Mouse (Mus musculus): ENCODE measurements around the gene Calcrl. TPM values are rescaled to one million over a fixed set of nuclear protein-coding genes. Genes with fewer than 3 reads are reported as not detected.

Gene Calcrl
- polyA plus RNA-seq, 1 experiment from 2014 or later, result 34.3 TPM

DNA sequence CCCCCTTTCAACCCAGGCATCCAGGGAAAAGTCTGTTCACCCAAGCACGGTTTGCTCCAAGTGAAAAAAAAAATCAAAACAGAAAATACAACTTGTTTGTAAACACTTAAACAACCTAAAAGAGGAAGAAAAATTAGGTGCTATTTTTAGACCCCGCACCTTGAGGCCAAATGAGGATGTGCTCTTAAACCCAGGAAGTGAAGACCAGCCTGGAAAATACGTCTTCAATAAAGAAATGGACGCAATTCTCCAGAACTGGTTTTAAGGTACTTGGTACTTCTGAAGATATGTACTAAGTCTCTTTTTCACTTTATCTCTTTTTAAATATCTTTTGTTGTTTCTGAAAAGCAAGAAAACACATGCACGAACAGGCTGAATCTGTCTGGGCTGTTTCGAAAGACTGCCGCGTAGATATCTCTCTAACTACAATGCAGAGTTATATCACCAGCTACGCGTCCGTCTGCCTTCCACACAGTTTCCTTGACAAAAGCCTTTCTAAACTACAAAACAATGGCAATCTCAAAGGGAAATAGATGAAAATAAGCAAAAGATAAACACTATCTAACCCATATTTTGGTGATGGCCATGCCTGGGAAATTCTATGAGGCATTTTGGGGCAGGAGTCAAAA is 37.7 kb downstream of the Calcrl start:
- 76% methylated on average over 11 of the region's 11 CpGs for WGBS
- H3K9me3 ChIP-seq (ENCODE audit: control insufficient read depth, low read length), result no peaks in the 10 kb centered on the region
- no peaks in the 10 kb centered on the region for H3K36me3 ChIP-seq (ENCODE audit: control insufficient read depth, insufficient read depth, low read length)
- no peak overlapping the region; the same call in 1 of the 2 replicates for H3K4me3 ChIP-seq (ENCODE audit: low read depth, low read length)
- no peak overlapping the region for H3K27ac ChIP-seq (ENCODE audit: low read depth)
- H3K4me1 ChIP-seq (replicated peaks; ENCODE audit: control insufficient read depth, insufficient read depth, low read length), result peaks cover 13% of the 10 kb centered on the region
- no peaks in the 10 kb centered on the region for H3K27me3 ChIP-seq (replicated peaks; ENCODE audit: control insufficient read depth, insufficient read depth, low read length)
- ATAC-seq (replicated peaks; ENCODE audit: low FRiP score, low TSS enrichment, low read depth) (no peak), DNase-seq (ENCODE audit: low spot score) (no peak)
- no peak overlapping the region for H3K9ac ChIP-seq (ENCODE audit: low read length)
- H3K4me2 ChIP-seq (ENCODE audit: low read length), result peak overlapping the region; percentile 37

DNA sequence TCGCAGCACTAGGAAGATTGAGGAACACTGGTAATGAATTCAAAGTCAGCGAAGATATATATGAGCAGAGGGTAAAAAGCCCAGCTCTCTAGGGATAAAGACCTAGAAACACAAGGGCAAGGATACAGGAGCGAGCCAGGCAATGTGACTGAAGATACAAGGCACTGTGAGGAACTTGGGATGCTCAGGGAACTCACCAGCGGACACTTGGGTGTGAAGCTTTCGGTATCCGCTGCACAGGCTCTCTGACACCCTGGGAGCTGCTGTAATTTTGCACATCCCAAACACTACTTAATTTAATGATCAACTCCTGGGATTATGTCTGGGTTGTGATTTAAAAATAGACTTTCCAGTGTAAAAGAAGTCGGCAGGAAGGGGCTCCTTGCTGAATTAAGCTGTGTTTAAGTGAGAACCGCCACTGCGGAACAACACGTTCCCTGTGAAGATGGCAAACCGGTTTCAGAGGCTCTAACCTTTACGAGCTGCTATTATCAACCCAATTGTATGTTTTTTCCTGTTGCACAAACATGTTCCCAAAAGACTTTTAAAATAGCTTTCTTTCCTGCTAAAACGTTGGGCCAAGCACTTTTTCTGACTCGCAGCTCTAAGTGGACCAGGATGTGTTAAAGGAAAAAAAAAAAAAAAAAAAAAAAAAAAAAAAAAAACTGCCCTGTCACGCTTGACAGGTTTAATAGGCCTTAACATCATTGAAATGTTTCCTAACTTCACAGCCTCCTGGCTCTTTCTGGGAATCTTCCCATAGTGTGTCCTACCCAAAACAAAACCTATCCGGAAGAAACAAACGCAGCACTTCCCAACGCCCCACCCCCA is 38.4 kb downstream of the Calcrl start:
- ATAC-seq (replicated peaks; ENCODE audit: low FRiP score, low TSS enrichment, low read depth), result no peak
- DNase-seq (ENCODE audit: low spot score), result no peak
- Histone ChIP-seq H3K4me2 (ENCODE audit: low read length) (peak overlapping the region; percentile 37), H3K9ac (ENCODE audit: low read length) (no peak overlapping the region), H3K9me3 (ENCODE audit: control insufficient read depth, low read length) (no peaks in the 10 kb centered on the region), H3K27ac (ENCODE audit: low read depth) (no peak overlapping the region), H3K36me3 (ENCODE audit: control insufficient read depth, insufficient read depth, low read length) (no peaks in the 10 kb centered on the region), H3K4me3 (ENCODE audit: low read depth, low read length) (no peak overlapping the region; the same call in 1 of the 2 replicates), H3K4me1 (replicated peaks; ENCODE audit: control insufficient read depth, insufficient read depth, low read length) (peaks cover 13% of the 10 kb centered on the region), H3K27me3 (replicated peaks; ENCODE audit: control insufficient read depth, insufficient read depth, low read length) (no peaks in the 10 kb centered on the region)
- 48% methylated on average over 18 of the region's 18 CpGs for WGBS

DNA sequence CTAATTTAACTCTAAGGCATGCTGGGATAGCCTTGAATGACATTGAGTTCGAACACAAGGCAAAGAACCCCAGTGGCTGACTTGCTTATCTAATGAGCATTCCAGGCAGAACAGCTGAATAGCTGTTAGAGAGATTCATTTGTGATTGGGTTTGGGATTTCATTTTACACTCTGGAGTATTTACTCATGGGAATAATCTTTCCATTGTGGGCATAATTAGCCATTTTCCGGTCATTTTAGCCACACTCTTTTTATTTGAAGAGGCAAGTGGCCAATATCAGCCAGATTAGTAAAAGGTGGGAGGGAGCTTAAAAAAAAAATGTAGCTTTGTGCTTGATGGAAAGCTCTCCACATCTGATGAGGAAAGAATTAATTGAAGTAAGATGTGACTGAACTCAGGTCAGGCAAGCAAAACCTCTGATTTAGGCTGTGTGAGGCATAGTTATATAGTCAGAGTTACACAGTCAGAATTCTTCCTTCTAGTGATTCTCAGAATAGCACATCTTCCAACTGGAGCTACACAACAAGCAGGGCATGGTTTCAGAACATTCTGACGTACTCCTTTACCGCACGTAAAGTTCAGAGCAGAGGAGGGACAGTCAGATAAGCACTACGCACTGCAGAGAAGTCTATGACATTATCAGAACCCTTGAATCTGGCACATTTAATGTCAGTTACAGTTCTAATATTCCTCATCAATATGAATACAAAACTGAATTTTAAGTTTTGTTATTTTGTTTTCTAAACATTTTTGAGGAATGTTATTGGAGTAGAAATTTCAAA is 40.1 kb downstream of the Calcrl start:
- no peak for ATAC-seq (replicated peaks; ENCODE audit: low FRiP score, low TSS enrichment, low read depth)
- Histone ChIP-seq H3K27me3 (replicated peaks; ENCODE audit: control insufficient read depth, insufficient read depth, low read length) (no peaks in the 10 kb centered on the region), H3K27ac (ENCODE audit: low read depth) (no peak overlapping the region), H3K36me3 (ENCODE audit: control insufficient read depth, insufficient read depth, low read length) (no peaks in the 10 kb centered on the region), H3K9me3 (ENCODE audit: control insufficient read depth, low read length) (no peaks in the 10 kb centered on the region), H3K4me3 (ENCODE audit: low read depth, low read length) (no peak overlapping the region), H3K4me2 (ENCODE audit: low read length) (no peak overlapping the region), H3K9ac (ENCODE audit: low read length) (no peak overlapping the region), H3K4me1 (replicated peaks; ENCODE audit: control insufficient read depth, insufficient read depth, low read length) (peaks cover 13% of the 10 kb centered on the region)
- no peak for DNase-seq (ENCODE audit: low spot score)
- 85% methylated on average over 6 of the region's 6 CpGs for WGBS

DNA sequence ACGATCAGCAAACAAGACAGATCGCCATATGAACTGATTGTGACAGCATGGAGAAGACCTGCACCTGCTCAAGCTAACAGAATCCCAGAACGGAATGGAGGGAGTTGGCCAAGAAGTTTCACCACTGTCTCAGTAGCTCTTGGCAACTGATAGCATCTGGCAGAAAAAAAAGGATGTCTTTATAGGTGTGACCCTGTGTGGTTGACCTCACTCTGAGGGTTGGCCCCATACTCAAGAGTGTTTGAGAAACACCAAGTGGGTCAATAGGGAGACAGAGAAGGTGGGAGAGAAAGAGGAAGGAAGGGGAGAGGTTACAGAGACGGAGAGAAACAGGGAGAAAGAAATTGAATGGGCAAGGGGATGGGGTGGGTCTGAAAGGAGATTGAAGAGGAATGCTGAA is 41.4 kb downstream of the Calcrl start:
- Histone ChIP-seq H3K9me3 (ENCODE audit: control insufficient read depth, low read length) (no peaks in the 10 kb centered on the region), H3K9ac (ENCODE audit: low read length) (no peak overlapping the region), H3K4me1 (replicated peaks; ENCODE audit: control insufficient read depth, insufficient read depth, low read length) (peaks cover 8% of the 10 kb centered on the region), H3K4me2 (ENCODE audit: low read length) (no peak overlapping the region), H3K4me3 (ENCODE audit: low read depth, low read length) (no peak overlapping the region), H3K36me3 (ENCODE audit: control insufficient read depth, insufficient read depth, low read length) (no peaks in the 10 kb centered on the region), H3K27me3 (replicated peaks; ENCODE audit: control insufficient read depth, insufficient read depth, low read length) (no peaks in the 10 kb centered on the region), H3K27ac (ENCODE audit: low read depth) (no peak overlapping the region)
- ATAC-seq (replicated peaks; ENCODE audit: low FRiP score, low TSS enrichment, low read depth), result no peak
- DNase-seq (ENCODE audit: low spot score), result no peak
- 74% methylated on average over 4 of the region's 4 CpGs for WGBS

DNA sequence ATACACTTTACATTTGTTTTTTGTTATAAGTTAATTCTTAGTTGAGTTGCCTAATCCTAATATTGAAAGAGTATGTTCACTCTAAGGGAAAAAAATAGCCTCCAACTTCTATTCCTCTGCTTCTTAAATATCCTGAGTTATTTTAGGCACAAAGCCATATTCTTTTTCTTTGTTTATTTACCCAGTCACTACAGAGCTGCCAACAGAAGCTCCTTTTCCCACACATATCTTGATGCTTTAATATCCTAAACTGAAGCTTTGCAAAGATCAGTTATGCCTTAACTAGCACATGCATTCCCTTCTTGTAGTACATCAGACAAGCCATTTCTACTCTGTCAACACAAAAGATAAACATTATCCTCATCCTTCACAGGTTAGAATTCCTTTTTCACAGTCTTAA is 42.7 kb downstream of the Calcrl start:
- Histone ChIP-seq H3K27ac (ENCODE audit: low read depth) (no peak overlapping the region), H3K4me2 (ENCODE audit: low read length) (no peak overlapping the region), H3K9ac (ENCODE audit: low read length) (no peak overlapping the region), H3K4me3 (ENCODE audit: low read depth, low read length) (no peak overlapping the region), H3K36me3 (ENCODE audit: control insufficient read depth, insufficient read depth, low read length) (no peaks in the 10 kb centered on the region), H3K9me3 (ENCODE audit: control insufficient read depth, low read length) (no peaks in the 10 kb centered on the region), H3K4me1 (replicated peaks; ENCODE audit: control insufficient read depth, insufficient read depth, low read length) (peaks cover 8% of the 10 kb centered on the region), H3K27me3 (replicated peaks; ENCODE audit: control insufficient read depth, insufficient read depth, low read length) (no peaks in the 10 kb centered on the region)
- DNase-seq (ENCODE audit: low spot score) (no peak), ATAC-seq (replicated peaks; ENCODE audit: low FRiP score, low TSS enrichment, low read depth) (no peak)

DNA sequence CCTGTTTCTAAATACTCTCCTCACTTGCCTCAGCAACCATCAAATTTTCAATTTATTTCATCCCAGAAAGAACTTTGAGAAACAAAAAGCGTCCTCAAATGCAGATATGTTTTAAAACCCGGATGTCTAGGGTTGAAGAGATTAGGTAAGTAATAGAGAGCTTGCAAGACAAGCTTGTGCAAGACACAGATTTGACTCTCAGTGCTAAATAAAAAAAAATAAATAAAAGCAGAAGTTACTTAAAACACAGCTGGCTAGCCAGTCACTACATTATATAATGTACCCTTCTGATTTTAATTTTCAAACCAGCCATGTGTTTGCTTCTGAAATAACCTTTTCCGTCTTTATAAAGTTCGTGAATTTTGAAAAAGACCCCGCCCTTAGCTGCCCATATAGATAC is 43.2 kb downstream of the Calcrl start:
- H3K27ac ChIP-seq (ENCODE audit: low read depth), result no peak overlapping the region
- no peak for ATAC-seq (replicated peaks; ENCODE audit: low FRiP score, low TSS enrichment, low read depth)
- H3K9ac ChIP-seq (ENCODE audit: low read length), result no peak overlapping the region
- H3K4me1 ChIP-seq (replicated peaks; ENCODE audit: control insufficient read depth, insufficient read depth, low read length), result peaks cover 6% of the 10 kb centered on the region
- no peak overlapping the region for H3K4me2 ChIP-seq (ENCODE audit: low read length)
- H3K4me3 ChIP-seq (ENCODE audit: low read depth, low read length), result no peak overlapping the region
- H3K36me3 ChIP-seq (ENCODE audit: control insufficient read depth, insufficient read depth, low read length), result no peaks in the 10 kb centered on the region
- 84% methylated on average over 5 of the region's 5 CpGs for WGBS
- H3K27me3 ChIP-seq (replicated peaks; ENCODE audit: control insufficient read depth, insufficient read depth, low read length), result no peaks in the 10 kb centered on the region
- DNase-seq (ENCODE audit: low spot score), result no peak
- H3K9me3 ChIP-seq (ENCODE audit: control insufficient read depth, low read length), result no peaks in the 10 kb centered on the region

DNA sequence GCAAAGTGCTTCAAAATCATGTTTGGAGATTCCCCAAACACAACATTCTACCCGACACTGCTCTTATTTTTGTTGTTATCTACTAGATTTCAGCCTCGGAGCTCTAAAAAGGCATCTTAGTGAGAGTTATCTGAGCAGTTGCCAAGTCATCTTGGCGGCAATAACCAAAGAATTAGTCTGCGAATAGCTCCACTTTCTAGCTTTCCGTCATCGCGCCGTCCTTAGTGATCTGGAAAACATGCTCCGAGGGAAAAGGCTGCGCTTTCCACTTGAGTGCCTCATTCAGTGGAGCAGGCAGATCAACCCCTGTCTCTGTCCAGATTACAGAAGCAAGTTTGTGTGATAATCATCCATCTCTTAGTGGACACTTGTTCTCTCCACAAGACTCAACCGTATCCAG is 44.4 kb downstream of the Calcrl start:
- Histone ChIP-seq H3K4me2 (ENCODE audit: low read length) (no peak overlapping the region), H3K27me3 (replicated peaks; ENCODE audit: control insufficient read depth, insufficient read depth, low read length) (no peaks in the 10 kb centered on the region), H3K9ac (ENCODE audit: low read length) (no peak overlapping the region), H3K4me3 (ENCODE audit: low read depth, low read length) (no peak overlapping the region), H3K9me3 (ENCODE audit: control insufficient read depth, low read length) (no peaks in the 10 kb centered on the region), H3K27ac (ENCODE audit: low read depth) (no peak overlapping the region), H3K4me1 (replicated peaks; ENCODE audit: control insufficient read depth, insufficient read depth, low read length) (no peaks in the 10 kb centered on the region), H3K36me3 (ENCODE audit: control insufficient read depth, insufficient read depth, low read length) (no peaks in the 10 kb centered on the region)
- ATAC-seq (replicated peaks; ENCODE audit: low FRiP score, low TSS enrichment, low read depth) (no peak), DNase-seq (ENCODE audit: low spot score) (no peak)
- 85% methylated on average over 11 of the region's 11 CpGs for WGBS

DNA sequence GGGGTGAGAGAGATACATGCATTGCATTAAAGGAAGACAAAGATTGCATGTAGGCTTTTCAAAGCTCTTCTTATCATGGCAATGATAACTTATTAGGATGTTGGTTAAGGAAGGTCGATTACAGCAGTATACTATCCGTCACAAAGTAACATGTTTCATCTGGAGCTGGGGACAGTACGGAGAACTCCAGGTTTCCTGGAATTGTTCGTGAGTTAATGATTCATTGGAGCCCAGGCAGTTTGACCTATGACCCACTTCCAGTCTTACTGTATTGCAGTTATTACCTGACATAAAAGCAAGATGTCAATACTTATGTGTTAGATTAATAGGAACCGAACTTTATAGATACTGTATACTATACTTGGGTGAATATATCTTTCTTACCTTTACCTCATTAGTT is 46.5 kb downstream of the Calcrl start:
- Histone ChIP-seq H3K4me3 (ENCODE audit: low read depth, low read length) (no peak overlapping the region), H3K9me3 (ENCODE audit: control insufficient read depth, low read length) (no peaks in the 10 kb centered on the region), H3K9ac (ENCODE audit: low read length) (no peak overlapping the region), H3K27me3 (replicated peaks; ENCODE audit: control insufficient read depth, insufficient read depth, low read length) (no peaks in the 10 kb centered on the region), H3K27ac (ENCODE audit: low read depth) (no peak overlapping the region), H3K36me3 (ENCODE audit: control insufficient read depth, insufficient read depth, low read length) (peaks cover 3% of the 10 kb centered on the region; the same call in 1 of the 2 replicates), H3K4me1 (replicated peaks; ENCODE audit: control insufficient read depth, insufficient read depth, low read length) (no peaks in the 10 kb centered on the region), H3K4me2 (ENCODE audit: low read length) (no peak overlapping the region)
- WGBS, result 66% methylated on average over 5 of the region's 5 CpGs
- no peak for DNase-seq (ENCODE audit: low spot score)
- peak; percentile 60; the same call in 1 of the 2 replicates for ATAC-seq (replicated peaks; ENCODE audit: low FRiP score, low TSS enrichment, low read depth)
